Mouse (Mus musculus) heart, embryonic 14.5 days (tissue): Measurements from ENCODE around the gene Surf1. TPM values are rescaled to one million over a fixed set of nuclear protein-coding genes. Genes with fewer than 3 reads are reported as not detected.
A peak's percentile ranks its signal among the peaks of the same experiment; 100 is the strongest.

ENCODE experiments used
- ATAC-seq: fragments of 200-750 bp; cut with Nextera tagmentation; 2 replicates; pipeline ENCODE4 v1.8.0; 2017; ENCODE audit warnings: low read depth, moderate TSS enrichment; ENCODE audit not compliant: insufficient number of reproducible peaks, insufficient read depth, low FRiP score
- H3K27ac ChIP-seq, 2 experiments: fragments of 200-500 bp in 1 of 2; fragments of 300-500 bp in 1 of 2; sonication (generic) in 1 of 2; replicated peaks in 1 of 2; 2 replicates each; pipeline ENCODE4 v1.5.1; 2012 to 2014; ENCODE audit warnings: low read depth in 2 of 2, low read length in 2 of 2, control low read depth in 1 of 2, mild to moderate bottlenecking in 1 of 2, mixed read lengths in 1 of 2; ENCODE audit not compliant: control insufficient read depth in 1 of 2, insufficient read depth in 1 of 2
- H3K27me3 ChIP-seq: fragments of 300-500 bp; sonication (generic); 2 replicates; pipeline ENCODE4 v1.6.1; 2014; ENCODE audit warnings: mild to moderate bottlenecking, low read length, control low read depth; ENCODE audit not compliant: control insufficient read depth, insufficient read depth
- H3K36me3 ChIP-seq: fragments of 300-500 bp; sonication (generic); 2 replicates; pipeline ENCODE4 v1.6.1; 2014; ENCODE audit warnings: mild to moderate bottlenecking, control low read depth, low read length, mixed read lengths; ENCODE audit not compliant: control insufficient read depth, insufficient read depth
- H3K4me1 ChIP-seq, 2 experiments: fragments of 200-500 bp in 1 of 2; fragments of 300-500 bp in 1 of 2; sonication (generic) in 1 of 2; 2 replicates each; pipeline ENCODE4 v1.6.1; 2012 to 2014; ENCODE audit warnings: low read length in 2 of 2, control low read depth in 1 of 2, mixed read lengths in 1 of 2; ENCODE audit not compliant: control insufficient read depth in 2 of 2, insufficient read depth in 2 of 2
- H3K4me2 ChIP-seq: fragments of 300-500 bp; sonication (generic); 2 replicates; pipeline ENCODE4 v1.6.1; 2014; ENCODE audit warnings: mild to moderate bottlenecking, low read length
- H3K4me3 ChIP-seq, 2 experiments: fragments of 200-500 bp in 1 of 2; fragments of 300-500 bp in 1 of 2; sonication (generic) in 1 of 2; 2 replicates each; pipeline ENCODE4 v1.5.1; 2012 to 2014; ENCODE audit warnings: low read length in 2 of 2, mild to moderate bottlenecking in 2 of 2, control low read depth in 1 of 2, low read depth in 1 of 2, moderate library complexity in 1 of 2; ENCODE audit not compliant: control insufficient read depth in 1 of 2, insufficient read depth in 1 of 2
- H3K9ac ChIP-seq: fragments of 300-500 bp; sonication (generic); 2 replicates; pipeline ENCODE4 v1.6.1; 2014; ENCODE audit warnings: mild to moderate bottlenecking, low read length
- H3K9me3 ChIP-seq: fragments of 300-500 bp; sonication (generic); 2 replicates; pipeline ENCODE4 v1.6.1; 2016; ENCODE audit warnings: low read length, control low read depth; ENCODE audit not compliant: control insufficient read depth
- WGBS: fragments of 180-500 bp; shearing (Covaris S2); extraction: QIAGEN DNeasy Blood & Tissue Kit; methylation state at CpG from one replicate; pipeline ENCODE4 v1.1.7; 2014; 5-methylcytosine and 5-hydroxymethylcytosine counted together
- polyA plus RNA-seq: library from polyadenylated mRNA; unstranded; fragments of >200 nt; fragmentation: Nextera tagmentation; extraction: Ambion mirVana; gene quantifications from 2 replicates; pipeline ENCODE4 v1.2.1, GENCODE M21; 2014

The Surf1 gene
- polyA plus RNA-seq, 1 experiment from 2014 or later: 48.4 TPM

GRCm38 (mm10) chr2:26910124-26910993, 6.0 kb downstream of the Surf1 start, which contains the start of the genes Med22 and Rpl7a:
Gene Med22, minus strand, starts transcription at chr2:26910677.
Gene Rpl7a, plus strand, starts transcription at chr2:26910764.
- WGBS: under 1% methylated on average over 74 of the region's 74 CpGs
- H3K27ac ChIP-seq: peak within 1 kb of the TSS; percentile 84 to 86
- H3K9ac ChIP-seq: peak within 1 kb of the TSS; percentile 99
- H3K9me3 ChIP-seq: no peaks in the 10 kb centered on the region
- peak within 1 kb of the TSS; percentile 72 to 99 for H3K4me3 ChIP-seq
- peak; percentile 92 for ATAC-seq
- H3K27me3 ChIP-seq: no peaks in the 10 kb centered on the region
- peak within 1 kb of the TSS; percentile 98 for H3K4me2 ChIP-seq
- H3K36me3 ChIP-seq: peaks cover 70% of the 10 kb centered on the region
- H3K4me1 ChIP-seq: peaks cover 12 to 30% of the 10 kb centered on the region in 2 experiments

- Histone ChIP-seq H3K4me1 (peaks cover 11 to 25% of the 10 kb centered on the region in 2 experiments), H3K4me3 (peak overlapping the region; percentile 70 to 72; a peak in 3 of 4 replicates), H3K9me3 (no peaks in the 10 kb centered on the region), H3K27me3 (no peaks in the 10 kb centered on the region), H3K9ac (peak overlapping the region; percentile 90), H3K27ac (peak overlapping the region in 1 of 2 experiments; percentile 86; a peak in 1 of 4 replicates), H3K4me2 (peak overlapping the region; percentile 86), H3K36me3 (peaks cover 75% of the 10 kb centered on the region)
- ATAC-seq: no peak
Measured at GRCm38 (mm10) chr2:26909387-26909784, 6.9 kb downstream of the Surf1 start.

- H3K27me3 ChIP-seq: no peaks in the 10 kb centered on the region
- H3K4me1 ChIP-seq: peaks cover 11 to 29% of the 10 kb centered on the region in 2 experiments
- ATAC-seq: no peak
- H3K36me3 ChIP-seq: peaks cover 71% of the 10 kb centered on the region
- WGBS: 75% methylated on average over 18 of the region's 18 CpGs
- H3K9ac ChIP-seq: peak overlapping the region; percentile 90
- H3K9me3 ChIP-seq: no peaks in the 10 kb centered on the region
- no peak overlapping the region for H3K27ac ChIP-seq
- peak overlapping the region; percentile 86 for H3K4me2 ChIP-seq
- H3K4me3 ChIP-seq: peak overlapping the region; percentile 0 to 72; a peak in 1 of 4 replicates
Measured at GRCm38 (mm10) chr2:26908710-26909386, 7.5 kb downstream of the Surf1 start.

- Histone ChIP-seq H3K9me3 (no peaks in the 10 kb centered on the region), H3K27ac (no peak overlapping the region), H3K27me3 (no peaks in the 10 kb centered on the region), H3K36me3 (peaks cover 53% of the 10 kb centered on the region), H3K9ac (no peak overlapping the region), H3K4me1 (peaks cover 9 to 34% of the 10 kb centered on the region in 2 experiments), H3K4me3 (no peak overlapping the region), H3K4me2 (no peak overlapping the region)
- 68% methylated on average over 4 of the region's 4 CpGs for WGBS
- no peak for ATAC-seq
Measured at GRCm38 (mm10) chr2:26907109-26907508, 9.2 kb downstream of the Surf1 start.

- H3K4me1 ChIP-seq: peaks cover 6 to 34% of the 10 kb centered on the region in 2 experiments
- no peak overlapping the region for H3K4me2 ChIP-seq
- no peaks in the 10 kb centered on the region for H3K9me3 ChIP-seq
- peaks cover 47% of the 10 kb centered on the region for H3K36me3 ChIP-seq
- no peak overlapping the region for H3K27ac ChIP-seq
- H3K4me3 ChIP-seq: no peak overlapping the region
- ATAC-seq: no peak
- no peaks in the 10 kb centered on the region for H3K27me3 ChIP-seq
- WGBS: 93% methylated on average over 3 of the region's 3 CpGs
- no peak overlapping the region for H3K9ac ChIP-seq
Measured at GRCm38 (mm10) chr2:26906431-26906830, 9.9 kb downstream of the Surf1 start.

GRCm38 (mm10) chr2:26905936-26906335, 10.4 kb downstream of the Surf1 start:
- Histone ChIP-seq H3K4me1 (peaks cover 6 to 35% of the 10 kb centered on the region in 2 experiments), H3K9ac (no peak overlapping the region), H3K27ac (no peak overlapping the region)

GRCm38 (mm10) chr2:26903311-26903710, 13.0 kb downstream of the Surf1 start:
- Histone ChIP-seq H3K9ac (peak overlapping the region; percentile 90), H3K4me1 (peaks cover 6 to 19% of the 10 kb centered on the region in 2 experiments), H3K9me3 (no peaks in the 10 kb centered on the region), H3K4me3 (peak overlapping the region; percentile 67 to 90), H3K36me3 (peaks cover 58% of the 10 kb centered on the region), H3K27me3 (no peaks in the 10 kb centered on the region), H3K4me2 (peak overlapping the region; percentile 86), H3K27ac (peak overlapping the region; percentile 77 to 88)
- no peak for ATAC-seq
- 12% methylated on average over 7 of the region's 7 CpGs for WGBS

More at GRCm38 (mm10) chr2:26905936-26906335, 10.4 kb downstream of the Surf1 start:
- H3K4me2 ChIP-seq: no peak overlapping the region
- H3K36me3 ChIP-seq: peaks cover 43% of the 10 kb centered on the region
- no peaks in the 10 kb centered on the region for H3K27me3 ChIP-seq
- H3K4me3 ChIP-seq: no peak overlapping the region
- no peaks in the 10 kb centered on the region for H3K9me3 ChIP-seq
- 75% methylated on average over 2 of the region's 2 CpGs for WGBS
- ATAC-seq: no peak
